Mouse (Mus musculus) stomach, embryonic 14.5 days (tissue): Measurements from ENCODE around the gene Krtap9-1. TPM values are rescaled to one million over a fixed set of nuclear protein-coding genes. Genes with fewer than 3 reads are reported as not detected.
"Not testable (repeated sequence)": the region's sequence is repeated elsewhere in the genome, so short reads cannot be mapped to it uniquely, and the experiment has no call there.

ENCODE experiments used
- ATAC-seq: fragments of 200-750 bp; cut with Nextera tagmentation; 2 replicates; pipeline ENCODE4 v1.8.0; 2017; ENCODE audit warnings: low read depth, moderate TSS enrichment; ENCODE audit not compliant: insufficient number of reproducible peaks, insufficient read depth, low FRiP score
- H3K27ac ChIP-seq: fragments of 300-500 bp; sonication (generic); 2 replicates; pipeline ENCODE4 v1.5.1; 2014; ENCODE audit warnings: mild to moderate bottlenecking, low read length, moderate library complexity, mixed read lengths
- H3K27me3 ChIP-seq: fragments of 300-500 bp; sonication (generic); 2 replicates; pipeline ENCODE4 v1.6.1; 2014; ENCODE audit warnings: low read length, control low read depth, mixed read lengths; ENCODE audit not compliant: control insufficient read depth, insufficient read depth
- H3K36me3 ChIP-seq: fragments of 300-500 bp; sonication (generic); 2 replicates; pipeline ENCODE4 v1.6.1; 2014; ENCODE audit warnings: mild to moderate bottlenecking, control low read depth, low read length, moderate library complexity, mixed read lengths; ENCODE audit not compliant: control insufficient read depth, insufficient read depth
- H3K4me1 ChIP-seq: fragments of 300-500 bp; sonication (generic); 2 replicates; pipeline ENCODE4 v1.6.1; 2014; ENCODE audit warnings: low read length, control low read depth, mixed read lengths; ENCODE audit not compliant: control insufficient read depth, insufficient read depth
- H3K4me2 ChIP-seq: fragments of 300-500 bp; sonication (generic); replicated peaks from 2 replicates; pipeline ENCODE4 v1.6.1; 2014; ENCODE audit warnings: low read depth, low read length, control low read depth
- H3K4me3 ChIP-seq: fragments of 300-500 bp; sonication (generic); 2 replicates; pipeline ENCODE4 v1.5.1; 2014; ENCODE audit warnings: low read depth, low read length, control low read depth
- H3K9ac ChIP-seq: fragments of 300-500 bp; sonication (generic); replicated peaks from 2 replicates; pipeline ENCODE4 v1.6.1; 2014; ENCODE audit warnings: low read depth, mild to moderate bottlenecking, control low read depth, low read length, moderate library complexity, mixed read lengths
- H3K9me3 ChIP-seq: fragments of 300-500 bp; sonication (generic); 2 replicates; pipeline ENCODE4 v1.6.1; 2016; ENCODE audit warnings: low read depth, low read length, control low read depth; ENCODE audit not compliant: control insufficient read depth
- WGBS: fragments of 180-500 bp; shearing (Covaris S2); extraction: QIAGEN DNeasy Blood & Tissue Kit; methylation state at CpG from one replicate; pipeline ENCODE4 v1.1.7; 2014; 5-methylcytosine and 5-hydroxymethylcytosine counted together
- polyA plus RNA-seq: library from polyadenylated mRNA; unstranded; fragments of >200 nt; fragmentation: Nextera tagmentation; extraction: Ambion mirVana; gene quantifications from 2 replicates; pipeline ENCODE4 v1.2.1, GENCODE M21; 2014

Krtap9-1 gene
- polyA plus RNA-seq, 1 experiment from 2014 or later: not detected

GRCm38 (mm10) chr11:99878887-99879286 is 5.7 kb downstream of the Krtap9-1 start, which contains the start of gene Gm11567:
TSS of gene Gm11567 (plus strand) at chr11:99879187.
- not testable (repeated sequence) for H3K4me1 ChIP-seq, H3K4me3 ChIP-seq, H3K9me3 ChIP-seq, H3K4me2 ChIP-seq, ATAC-seq, H3K27ac ChIP-seq, H3K27me3 ChIP-seq, H3K36me3 ChIP-seq, H3K9ac ChIP-seq
- WGBS: 61% methylated on average over 1 of the region's 1 CpGs

GRCm38 (mm10) chr11:99907620-99908019 is 34.4 kb downstream of the Krtap9-1 start, which contains the start of gene Krtap31-1:
TSS of gene Krtap31-1 (plus strand) at chr11:99907920.
- Histone ChIP-seq H3K4me1 (no peaks in the 10 kb centered on the region), H3K9me3 (no peaks in the 10 kb centered on the region), H3K4me2 (no peak within 1 kb of the TSS), H3K27me3 (no peaks in the 10 kb centered on the region), H3K27ac (no peak within 1 kb of the TSS), H3K9ac (no peak within 1 kb of the TSS), H3K36me3 (no peaks in the 10 kb centered on the region), H3K4me3 (no peak within 1 kb of the TSS)
- whole genome bisulfite sequencing: 83% methylated on average over 2 of the region's 2 CpGs
- no peak for ATAC-seq

- no peak within 1 kb of the TSS for H3K4me3 ChIP-seq
- H3K9ac ChIP-seq: no peak within 1 kb of the TSS
- H3K4me1 ChIP-seq: no peaks in the 10 kb centered on the region
- no peaks in the 10 kb centered on the region for H3K36me3 ChIP-seq
- WGBS: 89% methylated on average over 3 of the region's 3 CpGs
- H3K4me2 ChIP-seq: no peak within 1 kb of the TSS
- no peaks in the 10 kb centered on the region for H3K9me3 ChIP-seq
- H3K27me3 ChIP-seq: no peaks in the 10 kb centered on the region
- H3K27ac ChIP-seq: no peak within 1 kb of the TSS
- ATAC-seq: no peak
Observed at GRCm38 (mm10) chr11:99914451-99914850, 41.3 kb downstream of the Krtap9-1 start, which contains the start of gene Gm11565. TSS of gene Gm11565 (plus strand) at chr11:99914751.

Other genes with a start within 250 kb of the Krtap9-1 start
- gene Krtap4-1, start 245.2 kb upstream of the Krtap9-1 start, polyA plus RNA-seq: not detected in 2 replicates
- gene Krtap4-2, start 238.3 kb upstream of the Krtap9-1 start, polyA plus RNA-seq: not detected in 2 replicates
- gene Krtap4-7, start 229.3 kb upstream of the Krtap9-1 start, polyA plus RNA-seq: not detected in 2 replicates
- not detected in 2 replicates for gene Gm11555, start 223.2 kb upstream of the Krtap9-1 start, polyA plus RNA-seq
- gene Gm11563, start 214.4 kb upstream of the Krtap9-1 start, polyA plus RNA-seq: not detected in 2 replicates
- gene Krtap4-6, start 207.4 kb upstream of the Krtap9-1 start, polyA plus RNA-seq: not detected in 2 replicates
- not detected in 2 replicates for gene Gm14190, start 182.6 kb upstream of the Krtap9-1 start, polyA plus RNA-seq
- gene Gm14180, start 139.1 kb upstream of the Krtap9-1 start, polyA plus RNA-seq: not detected in 2 replicates
- not detected in 2 replicates for gene Gm11595, start 100.5 kb upstream of the Krtap9-1 start, polyA plus RNA-seq
- not detected in 2 replicates for gene Krtap4-8, start 92.7 kb upstream of the Krtap9-1 start, polyA plus RNA-seq
- gene Krtap4-9, start 88.2 kb upstream of the Krtap9-1 start, polyA plus RNA-seq: not detected in 2 replicates
- gene Gm11596, start 79.9 kb upstream of the Krtap9-1 start, polyA plus RNA-seq: not detected in 2 replicates
- gene Gm11569, start 74.5 kb upstream of the Krtap9-1 start, polyA plus RNA-seq: not detected in 2 replicates
- not detected in 2 replicates for gene Gm11554, start 68.9 kb upstream of the Krtap9-1 start, polyA plus RNA-seq
- not detected in 2 replicates for gene Krtap4-13, start 63.5 kb upstream of the Krtap9-1 start, polyA plus RNA-seq
- gene Gm11564, start 57.7 kb upstream of the Krtap9-1 start, polyA plus RNA-seq: not detected in 2 replicates
- gene 2300003K06Rik, start 35.3 kb upstream of the Krtap9-1 start, polyA plus RNA-seq: not detected in 2 replicates
- not detected in 2 replicates for gene Krtap4-16, start 21.8 kb upstream of the Krtap9-1 start, polyA plus RNA-seq
- not detected in 2 replicates for gene Gm11568, start 15.5 kb upstream of the Krtap9-1 start, polyA plus RNA-seq
- gene Gm11559, start 8.9 kb upstream of the Krtap9-1 start, polyA plus RNA-seq: not detected in 2 replicates
- not detected in 2 replicates for gene Gm11567, start 5.8 kb downstream of the Krtap9-1 start, polyA plus RNA-seq
- gene Krtap31-1, start 34.5 kb downstream of the Krtap9-1 start, polyA plus RNA-seq: not detected in 2 replicates
- not detected in 2 replicates for gene Gm11565, start 41.4 kb downstream of the Krtap9-1 start, polyA plus RNA-seq
- gene Krtap31-2, start 62.9 kb downstream of the Krtap9-1 start, polyA plus RNA-seq: not detected in 2 replicates
- not detected in 2 replicates for gene Krtap9-5, start 75.1 kb downstream of the Krtap9-1 start, polyA plus RNA-seq
- gene Krtap29-1, start 105.7 kb downstream of the Krtap9-1 start, polyA plus RNA-seq: not detected in 2 replicates
- not detected in 2 replicates for gene Krtap16-1, start 113.2 kb downstream of the Krtap9-1 start, polyA plus RNA-seq
- gene Krtap17-1, start 120.6 kb downstream of the Krtap9-1 start, polyA plus RNA-seq: not detected in 2 replicates
- not detected in 2 replicates for gene Krt33a, start 142.8 kb downstream of the Krtap9-1 start, polyA plus RNA-seq
- gene Krt33b, start 156.5 kb downstream of the Krtap9-1 start, polyA plus RNA-seq: 0.26 TPM in 1 of 2 replicates, not detected in the other
- gene Krt34, start 168.2 kb downstream of the Krtap9-1 start, polyA plus RNA-seq: 0.36 TPM in 1 of 2 replicates, not detected in the other
- 0.67 and 0.69 TPM in 2 replicates for gene Krt31, start 177.2 kb downstream of the Krtap9-1 start, polyA plus RNA-seq
- gene Krt32, start 214.8 kb downstream of the Krtap9-1 start, polyA plus RNA-seq: not detected in 2 replicates
- not detected in 2 replicates for gene Krt35, start 222.9 kb downstream of the Krtap9-1 start, polyA plus RNA-seq
- 0.29 and 0.35 TPM in 2 replicates for gene Krt36, start 232.2 kb downstream of the Krtap9-1 start, polyA plus RNA-seq
- 76.1 and 140 TPM in 2 replicates for gene Krt13, start 248.2 kb downstream of the Krtap9-1 start, polyA plus RNA-seq